Mouse (Mus musculus): Measurements from ENCODE around the gene Lpar2.

GRCm38 (mm10) chr8:69808864-69809403, 13.3 kb upstream of the Lpar2 start:
- TF ChIP-seq POLR2A (IDR thresholded peaks at IDR 0.05; ENCODE audit: borderline replicate concordance, extremely low read depth, low read depth, low read length): no peak
- no peak for TF ChIP-seq CTCF (IDR thresholded peaks at IDR 0.05; ENCODE audit: insufficient read depth, low read length)
